Mouse (Mus musculus): ENCODE measurements around the gene Mtf1. TPM values are rescaled to one million over a fixed set of nuclear protein-coding genes. Genes with fewer than 3 reads are reported as not detected.

Mtf1 gene
- polyA plus RNA-seq, 1 experiment from 2014 or later, result 15.6 TPM

- H3K27me3 ChIP-seq (ENCODE audit: low read depth, poor library complexity, severe bottlenecking), result peaks cover 97% of the 10 kb centered on the region
- WGBS, result 75% methylated on average over 7 of the region's 7 CpGs
These were observed 86.8 kb downstream of the Mtf1 start for GRCm38 (mm10) chr4:124888702-124889101.

GRCm38 (mm10) chr4:124889935-124890334, 88.0 kb downstream of the Mtf1 start:
- DNase-seq (ENCODE audit: low spot score), result no peak
- H3K36me3 ChIP-seq, result no peaks in the 10 kb centered on the region
- 91% methylated on average over 2 of the region's 2 CpGs for WGBS
- no peak overlapping the region for H3K27ac ChIP-seq
- H3K9me3 ChIP-seq (replicated peaks), result no peaks in the 10 kb centered on the region
- peaks cover 97% of the 10 kb centered on the region for H3K27me3 ChIP-seq (ENCODE audit: low read depth, poor library complexity, severe bottlenecking)
- peaks cover 10% of the 10 kb centered on the region for H3K4me1 ChIP-seq
- H3K4me3 ChIP-seq, result no peak overlapping the region

More at GRCm38 (mm10) chr4:124888702-124889101, 86.8 kb downstream of the Mtf1 start:
- DNase-seq (ENCODE audit: low spot score), result no peak
- Histone ChIP-seq H3K4me1 (no peaks in the 10 kb centered on the region), H3K9me3 (replicated peaks) (no peaks in the 10 kb centered on the region), H3K27ac (no peak overlapping the region), H3K4me3 (no peak overlapping the region), H3K36me3 (no peaks in the 10 kb centered on the region)

DNA sequence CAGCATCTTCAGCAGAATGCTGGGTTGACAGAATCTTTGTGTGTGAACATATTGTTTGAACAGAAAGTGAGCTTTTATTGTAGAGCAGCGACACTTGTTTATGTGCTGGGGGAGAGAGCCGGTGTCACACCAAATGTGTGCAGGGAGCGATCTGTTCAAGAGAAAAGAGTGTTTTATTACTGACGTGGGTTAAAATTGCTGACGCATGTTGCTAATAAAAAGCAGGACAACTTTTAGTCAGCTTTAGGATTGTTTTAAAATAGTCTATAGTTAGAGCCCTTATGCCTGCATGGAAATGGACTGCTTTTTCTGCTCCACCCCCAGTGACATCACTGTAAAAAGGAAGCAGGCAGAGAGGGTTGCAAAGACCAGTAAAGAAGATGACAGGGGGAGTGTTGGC, 88.9 kb downstream of the Mtf1 start:
- no peak for DNase-seq (ENCODE audit: low spot score)
- Histone ChIP-seq H3K9me3 (replicated peaks) (no peaks in the 10 kb centered on the region), H3K27ac (no peak overlapping the region), H3K36me3 (no peaks in the 10 kb centered on the region), H3K4me1 (peaks cover 13% of the 10 kb centered on the region), H3K27me3 (ENCODE audit: low read depth, poor library complexity, severe bottlenecking) (peaks cover 97% of the 10 kb centered on the region), H3K4me3 (no peak overlapping the region)
- WGBS, result 70% methylated on average over 5 of the region's 5 CpGs

- Histone ChIP-seq H3K36me3 (no peaks in the 10 kb centered on the region), H3K9me3 (replicated peaks) (no peaks in the 10 kb centered on the region), H3K4me1 (peaks cover 13% of the 10 kb centered on the region), H3K27me3 (ENCODE audit: low read depth, poor library complexity, severe bottlenecking) (peaks cover 98% of the 10 kb centered on the region), H3K27ac (no peak overlapping the region), H3K4me3 (no peak overlapping the region)
- WGBS, result 32% methylated on average over 6 of the region's 6 CpGs
- DNase-seq (ENCODE audit: low spot score), result no peak
These were observed 91.9 kb downstream of the Mtf1 start for GRCm38 (mm10) chr4:124893769-124894168.

- Histone ChIP-seq H3K27me3 (ENCODE audit: low read depth, poor library complexity, severe bottlenecking) (peaks cover 99% of the 10 kb centered on the region), H3K36me3 (no peaks in the 10 kb centered on the region), H3K4me1 (peaks cover 19% of the 10 kb centered on the region), H3K9me3 (replicated peaks) (no peaks in the 10 kb centered on the region), H3K4me3 (peak overlapping the region; percentile 52), H3K27ac (no peak overlapping the region)
- 2% methylated on average over 82 of the region's 83 CpGs for WGBS
- peak; percentile 47 for DNase-seq (ENCODE audit: low spot score)
These were observed 92.9 kb downstream of the Mtf1 start for GRCm38 (mm10) chr4:124894508-124895428.

- Histone ChIP-seq H3K27me3 (ENCODE audit: low read depth, poor library complexity, severe bottlenecking) (peaks cover 92% of the 10 kb centered on the region), H3K9me3 (replicated peaks) (no peaks in the 10 kb centered on the region), H3K4me3 (no peak overlapping the region), H3K27ac (no peak overlapping the region), H3K4me1 (peaks cover 21% of the 10 kb centered on the region), H3K36me3 (no peaks in the 10 kb centered on the region)
- 70% methylated on average over 10 of the region's 10 CpGs for WGBS
- no peak for DNase-seq (ENCODE audit: low spot score)
These were observed 96.5 kb downstream of the Mtf1 start for GRCm38 (mm10) chr4:124898428-124898827.

Other genes starting within 250 kb of the Mtf1 start
- gene 3100002H09Rik, start 191.3 kb upstream of the Mtf1 start, polyA plus RNA-seq (2016; fragmentation: Nextera tagmentation; extraction: Ambion mirVana), result not detected in 2 replicates
- gene Pou3f1, start 145.3 kb upstream of the Mtf1 start, polyA plus RNA-seq (2016; fragmentation: Nextera tagmentation; extraction: Ambion mirVana), result 0.04 and 0.13 TPM in 2 replicates
- 73.9 and 77.2 TPM in 2 replicates for gene Utp11, start 108.5 kb upstream of the Mtf1 start, polyA plus RNA-seq (2016; fragmentation: Nextera tagmentation; extraction: Ambion mirVana)
- gene Fhl3, start 101.4 kb upstream of the Mtf1 start, polyA plus RNA-seq (2016; fragmentation: Nextera tagmentation; extraction: Ambion mirVana), result 7.7 and 10.1 TPM in 2 replicates
- gene Sf3a3, start 87.3 kb upstream of the Mtf1 start, polyA plus RNA-seq (2016; fragmentation: Nextera tagmentation; extraction: Ambion mirVana), result 270 and 284 TPM in 2 replicates
- 22.7 and 22.8 TPM in 2 replicates for gene Inpp5b, start 60.3 kb upstream of the Mtf1 start, polyA plus RNA-seq (2016; fragmentation: Nextera tagmentation; extraction: Ambion mirVana)
- 43.7 and 45.7 TPM in 2 replicates for gene Yrdc, start 48.6 kb downstream of the Mtf1 start, polyA plus RNA-seq (2016; fragmentation: Nextera tagmentation; extraction: Ambion mirVana)
- 33.5 and 41.6 TPM in 2 replicates for gene 1110065P20Rik, start 49.1 kb downstream of the Mtf1 start, polyA plus RNA-seq (2016; fragmentation: Nextera tagmentation; extraction: Ambion mirVana)
- 0.26 and 0.28 TPM in 2 replicates for gene Maneal, start 60.1 kb downstream of the Mtf1 start, polyA plus RNA-seq (2016; fragmentation: Nextera tagmentation; extraction: Ambion mirVana)
- 0.05 and 0.06 TPM in 2 replicates for gene Epha10, start 78.8 kb downstream of the Mtf1 start, polyA plus RNA-seq (2016; fragmentation: Nextera tagmentation; extraction: Ambion mirVana)
- 14.6 and 17.0 TPM in 2 replicates for gene 9930104L06Rik, start 134.9 kb downstream of the Mtf1 start, polyA plus RNA-seq (2016; fragmentation: Nextera tagmentation; extraction: Ambion mirVana)
- gene Cdca8, start 137.2 kb downstream of the Mtf1 start, polyA plus RNA-seq (2016; fragmentation: Nextera tagmentation; extraction: Ambion mirVana), result 221 and 226 TPM in 2 replicates
- gene Rspo1, start 184.3 kb downstream of the Mtf1 start, polyA plus RNA-seq (2016; fragmentation: Nextera tagmentation; extraction: Ambion mirVana), result 4.8 and 6.3 TPM in 2 replicates
- gene Gnl2, start 214.5 kb downstream of the Mtf1 start, polyA plus RNA-seq (2016; fragmentation: Nextera tagmentation; extraction: Ambion mirVana), result 83.5 and 83.7 TPM in 2 replicates